Mouse (Mus musculus) hindbrain, embryonic 11.5 days (tissue): ENCODE measurements around the gene Hacd4. TPM values are rescaled to one million over a fixed set of nuclear protein-coding genes. Genes with fewer than 3 reads are reported as not detected.

Experiments used
- ATAC-seq: fragments of 200-750 bp; cut with Nextera tagmentation; 2 replicates; pipeline ENCODE4 v1.8.0; 2017; ENCODE audit warnings: mild to moderate bottlenecking, moderate TSS enrichment, moderate library complexity; ENCODE audit not compliant: low FRiP score
- DNase-seq: peaks from one replicate; pipeline ENCODE4 v3.0.0-alpha.2; 2015; ENCODE audit warnings: low spot score
- H3K27ac ChIP-seq: fragments of 300-500 bp; sonication (generic); 2 replicates; pipeline ENCODE4 v1.5.1; 2014; ENCODE audit warnings: mild to moderate bottlenecking, low read depth, low read length
- H3K27me3 ChIP-seq: fragments of 300-500 bp; sonication (generic); 2 replicates; pipeline ENCODE4 v1.6.1; 2014; ENCODE audit warnings: mild to moderate bottlenecking, low read length, moderate library complexity, mixed read lengths; ENCODE audit not compliant: control insufficient read depth, insufficient read depth
- H3K36me3 ChIP-seq: fragments of 300-500 bp; sonication (generic); 2 replicates; pipeline ENCODE4 v1.6.1; 2014; ENCODE audit warnings: mild to moderate bottlenecking, low read length, moderate library complexity, mixed read lengths; ENCODE audit not compliant: control insufficient read depth, insufficient read depth
- H3K4me1 ChIP-seq: fragments of 300-500 bp; sonication (generic); replicated peaks from 2 replicates; pipeline ENCODE4 v1.6.1; 2014; ENCODE audit warnings: low read length, mixed read lengths; ENCODE audit not compliant: control insufficient read depth, insufficient read depth
- H3K4me2 ChIP-seq: fragments of 300-500 bp; sonication (generic); replicated peaks from 2 replicates; pipeline ENCODE4 v1.6.1; 2014; ENCODE audit warnings: mild to moderate bottlenecking, low read depth, low read length
- H3K4me3 ChIP-seq: fragments of 300-500 bp; sonication (generic); 2 replicates; pipeline ENCODE4 v1.5.1; 2014; ENCODE audit warnings: low read depth, low read length
- H3K9ac ChIP-seq: fragments of 300-500 bp; sonication (generic); 2 replicates; pipeline ENCODE4 v1.6.1; 2014; ENCODE audit warnings: low read depth, low read length
- H3K9me3 ChIP-seq: fragments of 300-500 bp; sonication (generic); 2 replicates; pipeline ENCODE4 v1.6.1; 2016; ENCODE audit warnings: low read length; ENCODE audit not compliant: control insufficient read depth
- WGBS: fragments of 180-500 bp; shearing (Covaris S2); extraction: QIAGEN DNeasy Blood & Tissue Kit; methylation state at CpG from one replicate; pipeline ENCODE4 v1.1.7; 2014; 5-methylcytosine and 5-hydroxymethylcytosine counted together
- polyA plus RNA-seq: library from polyadenylated mRNA; unstranded; fragments of >200 nt; fragmentation: Nextera tagmentation; extraction: Ambion mirVana; gene quantifications from 2 replicates; pipeline ENCODE4 v1.2.1, GENCODE M21; 2014

Gene Hacd4
- polyA plus RNA-seq, 1 experiment from 2014 or later: 4.8 TPM

DNA sequence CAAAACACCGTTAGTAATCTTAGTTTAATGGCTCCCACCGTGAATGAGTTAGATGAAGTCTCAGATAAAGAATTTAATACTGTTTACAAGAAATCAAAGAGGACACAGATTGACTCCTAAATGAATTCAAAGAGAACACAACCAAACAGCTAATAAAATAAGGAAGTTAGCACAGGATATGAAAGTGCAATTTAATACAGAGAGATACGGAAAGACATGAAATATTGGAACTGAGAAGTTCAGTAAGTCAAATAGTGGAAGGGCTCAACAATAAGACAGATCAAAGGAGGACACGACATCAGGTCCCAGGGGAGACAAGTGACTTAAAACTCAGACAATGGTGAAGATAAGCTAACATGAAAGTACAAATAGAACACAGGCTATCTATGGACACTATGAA is 25.8 kb upstream of the Hacd4 start:
- Histone ChIP-seq H3K4me3 (no peak overlapping the region), H3K9me3 (no peaks in the 10 kb centered on the region), H3K36me3 (no peaks in the 10 kb centered on the region), H3K27me3 (no peaks in the 10 kb centered on the region), H3K27ac (no peak overlapping the region), H3K4me1 (no peaks in the 10 kb centered on the region), H3K9ac (no peak overlapping the region), H3K4me2 (no peak overlapping the region)
- DNase-seq (no peak), ATAC-seq (no peak)
- 86% methylated on average over 4 of the region's 4 CpGs for WGBS

DNA sequence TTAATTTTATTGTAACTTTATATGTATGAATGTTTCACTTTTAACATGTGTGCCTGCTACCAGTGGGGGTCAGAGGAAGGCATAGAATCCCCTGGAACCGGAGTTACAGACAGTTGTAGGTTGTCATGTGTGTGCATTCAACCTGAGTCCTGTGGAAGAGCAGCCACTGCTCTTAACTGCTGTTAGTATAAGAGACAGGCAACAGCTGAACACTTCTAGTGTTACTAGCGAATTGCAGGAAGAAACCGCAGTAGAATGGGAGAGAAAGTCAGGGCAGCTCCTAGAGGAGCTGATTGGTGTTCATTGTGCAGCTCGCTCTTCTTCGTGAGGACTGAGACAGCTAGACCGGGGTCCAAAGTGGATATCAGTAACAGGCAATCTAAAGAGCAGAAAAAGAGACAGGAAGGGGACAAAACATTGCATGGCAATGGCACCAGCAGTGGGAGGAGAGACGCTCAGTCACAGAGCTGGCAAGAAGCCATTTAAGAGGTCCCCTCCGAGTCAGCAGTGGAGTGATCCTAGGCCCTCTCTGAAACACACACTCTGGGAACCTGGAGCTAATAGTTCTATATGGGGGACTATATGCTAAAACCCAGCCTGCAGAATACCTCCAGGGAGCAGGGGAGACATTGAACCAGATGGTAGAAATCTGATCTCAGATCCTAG is 24.4 kb upstream of the Hacd4 start:
- Histone ChIP-seq H3K4me1 (no peaks in the 10 kb centered on the region), H3K27me3 (no peaks in the 10 kb centered on the region), H3K4me3 (no peak overlapping the region), H3K9me3 (no peaks in the 10 kb centered on the region), H3K4me2 (no peak overlapping the region), H3K27ac (no peak overlapping the region), H3K9ac (no peak overlapping the region), H3K36me3 (no peaks in the 10 kb centered on the region)
- WGBS: 83% methylated on average over 8 of the region's 8 CpGs
- ATAC-seq (no peak), DNase-seq (no peak)

DNA sequence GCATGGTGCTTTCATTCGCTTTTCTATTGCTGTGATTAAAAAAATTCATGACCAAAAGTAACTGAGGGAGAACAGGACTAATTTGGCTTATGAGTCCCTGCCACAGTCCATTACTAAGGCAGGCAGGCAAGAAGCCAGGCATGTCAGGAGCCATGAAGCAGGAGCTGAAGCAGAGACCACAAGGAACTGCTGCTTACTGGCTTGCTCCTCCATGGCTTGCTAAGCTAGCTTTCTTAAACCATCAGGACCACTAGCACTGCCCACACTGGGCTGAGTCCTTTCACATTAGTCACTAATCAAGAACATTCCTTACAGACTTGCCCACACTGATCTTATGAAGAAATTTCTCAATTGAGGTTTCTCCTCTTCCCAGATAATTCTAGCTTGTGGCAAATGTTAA is 23.8 kb upstream of the Hacd4 start:
- 97% methylated on average over 1 of the region's 1 CpGs for WGBS
- DNase-seq (no peak), ATAC-seq (no peak)
- no peak overlapping the region for H3K9ac ChIP-seq
- H3K4me1 ChIP-seq: no peaks in the 10 kb centered on the region
- H3K27me3 ChIP-seq: no peaks in the 10 kb centered on the region
- H3K9me3 ChIP-seq: no peaks in the 10 kb centered on the region
- no peak overlapping the region for H3K4me2 ChIP-seq
- H3K4me3 ChIP-seq: no peak overlapping the region
- H3K36me3 ChIP-seq: no peaks in the 10 kb centered on the region
- no peak overlapping the region for H3K27ac ChIP-seq

- H3K4me1 ChIP-seq: no peaks in the 10 kb centered on the region
- DNase-seq: no peak
- no peak overlapping the region for H3K9ac ChIP-seq
- H3K9me3 ChIP-seq: no peaks in the 10 kb centered on the region
- no peaks in the 10 kb centered on the region for H3K27me3 ChIP-seq
- no peak overlapping the region for H3K4me2 ChIP-seq
- ATAC-seq: no peak
- no peaks in the 10 kb centered on the region for H3K36me3 ChIP-seq
- 83% methylated on average over 2 of the region's 2 CpGs for WGBS
- H3K4me3 ChIP-seq: no peak overlapping the region
- H3K27ac ChIP-seq: no peak overlapping the region
Measured at GRCm38 (mm10) chr4:88461315-88461714, 22.6 kb upstream of the Hacd4 start.

DNA sequence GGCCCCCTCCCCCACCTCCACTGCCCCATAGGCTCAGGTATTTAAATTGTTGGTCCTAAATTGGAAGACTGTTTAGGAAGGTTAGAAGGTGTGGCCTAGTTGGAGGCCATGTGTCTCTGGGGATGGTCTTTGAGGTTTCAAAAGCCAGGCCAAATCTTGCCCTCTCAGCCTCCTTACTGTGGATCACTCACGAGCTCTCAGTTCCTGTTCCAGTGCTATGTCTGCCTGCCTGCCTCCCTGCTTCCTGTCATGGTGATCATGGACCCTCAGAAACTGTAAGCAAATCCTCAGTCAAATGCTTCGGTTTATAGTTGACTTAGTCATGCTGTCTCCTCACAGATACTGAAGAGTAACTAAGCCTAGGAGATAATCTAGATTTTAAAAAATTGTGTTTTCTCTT is 19.9 kb upstream of the Hacd4 start:
- WGBS: 76% methylated on average over 2 of the region's 2 CpGs
- H3K27ac ChIP-seq: no peak overlapping the region
- no peak for ATAC-seq

DNA sequence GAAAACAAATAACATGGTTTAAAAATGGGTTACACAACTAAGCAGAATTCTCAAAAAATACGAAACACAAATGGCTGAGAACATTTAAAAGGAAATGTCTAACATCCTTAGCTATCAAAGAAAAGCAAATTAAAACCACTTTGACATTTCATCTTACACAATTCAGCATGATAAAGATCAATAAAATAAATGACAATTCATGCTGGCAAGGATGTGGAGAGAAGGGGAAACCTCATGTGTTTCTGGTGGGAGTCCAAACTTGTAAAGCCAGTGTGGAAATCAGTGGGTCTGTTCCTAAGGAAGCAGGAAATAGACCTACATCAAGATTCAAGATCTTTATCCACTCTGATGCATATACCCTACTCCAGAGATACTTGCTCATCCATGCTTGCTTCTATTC is 19.4 kb upstream of the Hacd4 start:
- H3K4me1 ChIP-seq: no peaks in the 10 kb centered on the region
- no peak overlapping the region for H3K4me2 ChIP-seq
- no peaks in the 10 kb centered on the region for H3K27me3 ChIP-seq
- 84% methylated on average over 1 of the region's 1 CpGs for WGBS
- H3K9ac ChIP-seq: no peak overlapping the region
- no peak overlapping the region for H3K27ac ChIP-seq
- no peak overlapping the region for H3K4me3 ChIP-seq
- DNase-seq (no peak), ATAC-seq (no peak)
- no peaks in the 10 kb centered on the region for H3K36me3 ChIP-seq
- no peaks in the 10 kb centered on the region for H3K9me3 ChIP-seq

More for the DNA sequence above, 19.9 kb upstream of the Hacd4 start:
- Histone ChIP-seq H3K27me3 (no peaks in the 10 kb centered on the region), H3K4me2 (no peak overlapping the region), H3K4me1 (no peaks in the 10 kb centered on the region), H3K9me3 (no peaks in the 10 kb centered on the region), H3K4me3 (no peak overlapping the region), H3K36me3 (no peaks in the 10 kb centered on the region), H3K9ac (no peak overlapping the region)
- no peak for DNase-seq

DNA sequence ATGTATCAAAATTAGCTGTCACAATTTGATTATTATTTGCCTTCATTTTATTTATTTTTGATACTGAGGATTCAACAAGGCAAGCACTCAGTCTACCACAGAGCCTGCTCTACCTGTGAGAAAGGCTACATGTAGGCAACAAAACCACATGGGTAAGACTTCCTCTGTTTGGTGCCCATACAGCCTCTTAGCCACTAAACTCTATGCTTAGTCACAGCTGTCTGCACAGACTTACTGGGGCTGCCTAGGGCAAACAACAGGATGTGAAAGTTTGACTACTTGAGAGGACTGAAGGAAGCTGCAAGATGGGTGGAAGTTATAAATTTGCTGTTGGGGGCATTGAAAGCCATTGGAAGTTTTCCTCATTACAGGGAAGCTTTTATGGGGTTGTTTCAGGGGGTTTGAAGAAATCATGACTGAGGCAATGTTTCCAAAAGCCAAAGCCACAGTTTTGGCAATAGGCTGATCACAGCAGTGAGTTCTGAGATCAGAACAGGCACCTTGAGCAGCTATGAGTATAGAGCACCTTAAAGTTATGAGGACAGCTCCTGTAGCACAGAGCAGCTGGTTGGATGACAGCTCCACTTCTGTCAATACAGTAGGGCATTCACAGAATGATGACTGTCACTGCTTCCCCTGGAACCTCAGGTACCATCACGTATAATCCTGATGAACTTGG is 11.5 kb upstream of the Hacd4 start:
- Histone ChIP-seq H3K27me3 (no peaks in the 10 kb centered on the region), H3K27ac (no peak overlapping the region), H3K4me1 (no peaks in the 10 kb centered on the region), H3K9ac (no peak overlapping the region), H3K9me3 (no peaks in the 10 kb centered on the region), H3K36me3 (no peaks in the 10 kb centered on the region), H3K4me2 (no peak overlapping the region), H3K4me3 (no peak overlapping the region)
- 100% methylated on average over 1 of the region's 1 CpGs for WGBS
- no peak for ATAC-seq
- DNase-seq: no peak

DNA sequence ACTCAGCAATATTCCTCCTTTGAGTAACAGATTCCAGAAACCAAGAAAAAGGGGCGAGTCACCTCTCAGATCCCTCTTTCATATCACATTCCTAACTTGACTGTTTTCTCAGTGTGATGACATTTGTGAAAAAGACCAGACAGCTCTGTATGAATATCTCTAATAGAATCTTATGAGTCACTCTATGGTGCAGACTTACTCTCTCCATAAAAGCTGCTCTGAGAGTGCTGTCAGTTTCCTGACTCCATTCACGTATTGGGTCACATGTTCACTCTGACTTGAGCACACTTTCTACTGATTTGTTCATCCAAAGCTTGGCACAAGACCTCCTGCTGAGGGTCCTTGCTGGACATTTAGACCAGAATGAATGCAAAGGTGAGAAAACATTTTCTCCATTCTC is 10.2 kb upstream of the Hacd4 start:
- Histone ChIP-seq H3K4me3 (no peak overlapping the region), H3K27me3 (no peaks in the 10 kb centered on the region), H3K9me3 (no peaks in the 10 kb centered on the region), H3K4me2 (no peak overlapping the region), H3K36me3 (no peaks in the 10 kb centered on the region), H3K4me1 (no peaks in the 10 kb centered on the region), H3K27ac (no peak overlapping the region), H3K9ac (no peak overlapping the region)
- DNase-seq (no peak), ATAC-seq (no peak)
- WGBS: 77% methylated on average over 2 of the region's 2 CpGs

GRCm38 (mm10) chr4:88440814-88441213 is 2.1 kb upstream of the Hacd4 start:
- WGBS: 95% methylated on average over 7 of the region's 7 CpGs
- Histone ChIP-seq H3K27me3 (no peaks in the 10 kb centered on the region), H3K4me1 (no peaks in the 10 kb centered on the region)

More at GRCm38 (mm10) chr4:88440814-88441213, 2.1 kb upstream of the Hacd4 start:
- Histone ChIP-seq H3K36me3 (no peaks in the 10 kb centered on the region), H3K9me3 (no peaks in the 10 kb centered on the region), H3K4me3 (no peak overlapping the region), H3K9ac (no peak overlapping the region), H3K27ac (no peak overlapping the region), H3K4me2 (no peak overlapping the region)
- DNase-seq: no peak
- no peak for ATAC-seq
